Mouse (Mus musculus): ENCODE results near the gene Hs3st1.

- TF ChIP-seq CTCF (IDR thresholded peaks at IDR 0.05; ENCODE audit: insufficient read depth, low read depth, low read length) (no peak), POLR2A (IDR thresholded peaks at IDR 0.05; ENCODE audit: insufficient read depth, low read depth, low read length) (no peak)
Measured at GRCm38 (mm10) chr5:39761682-39762456, 6.6 kb upstream of the Hs3st1 start.

All from olfactory bulb, adult 2 months (tissue).